Mouse (Mus musculus): ENCODE results near the gene Slc19a3. TPM values are rescaled to one million over a fixed set of nuclear protein-coding genes. Genes with fewer than 3 reads are reported as not detected.

The Slc19a3 gene
- total and polyA plus RNA-seq, 2 experiments from 2014 or later = 0.71 to 0.83 TPM

DNA sequence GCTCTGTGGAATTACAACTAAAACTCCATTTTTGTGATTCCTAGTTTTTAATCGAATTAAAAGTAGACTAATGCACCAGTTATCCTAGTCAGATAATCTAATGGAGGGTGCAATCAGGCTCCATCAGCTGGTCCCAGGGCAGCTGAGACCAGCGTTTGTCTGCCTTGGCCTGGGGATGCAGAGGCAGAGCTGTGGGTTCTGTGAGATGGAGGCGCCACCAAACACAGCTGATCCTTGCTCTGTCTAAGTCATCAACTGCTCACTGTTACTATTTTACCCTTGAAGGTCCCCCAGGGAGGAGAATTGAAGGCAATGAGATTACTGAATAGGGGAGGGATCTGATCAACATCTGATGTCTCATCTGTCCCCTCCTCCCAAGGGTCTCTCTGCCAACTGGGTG, 71.8 kb downstream of the Slc19a3 start:
- no peaks in the 10 kb centered on the region for H3K36me3 ChIP-seq (ENCODE audit: insufficient read depth, low read length)
- no peaks in the 10 kb centered on the region for H3K9me3 ChIP-seq (ENCODE audit: low read length)
- no peak overlapping the region for H3K4me2 ChIP-seq (ENCODE audit: low read depth, low read length, poor library complexity, severe bottlenecking)
- no peak overlapping the region for H3K27ac ChIP-seq (ENCODE audit: low read depth, low read length)
- no peak overlapping the region for H3K4me3 ChIP-seq (ENCODE audit: low read depth, low read length)
- no peak for DNase-seq (ENCODE audit: low spot score)
- H3K27me3 ChIP-seq (ENCODE audit: insufficient read depth, low read length) = no peaks in the 10 kb centered on the region
- no peak overlapping the region for H3K9ac ChIP-seq (replicated peaks; ENCODE audit: low read length, poor library complexity, severe bottlenecking)
- H3K4me1 ChIP-seq (ENCODE audit: insufficient read depth, low read length) = no peaks in the 10 kb centered on the region
- WGBS = 66% methylated on average over 3 of the region's 3 CpGs
- TF ChIP-seq CTCF (IDR thresholded peaks at IDR 0.05) = no peak
- ATAC-seq (ENCODE audit: low FRiP score) = no peak

Other genes starting within 250 kb of the Slc19a3 start
- 101 and 107 TPM in 2 replicates for gene Agfg1, start 199.0 kb downstream of the Slc19a3 start, total RNA-seq (2014; rRNA removed)
- 17.0 and 20.2 TPM in 2 replicates for gene Agfg1, start 199.0 kb downstream of the Slc19a3 start, polyA plus RNA-seq (2015; fragmentation: Nextera tagmentation; extraction: Ambion mirVana)
- 0.33 TPM in 1 of 2 replicates, not detected in the other for gene A030005L19Rik, start 125.1 kb downstream of the Slc19a3 start, total RNA-seq (2014; rRNA removed)
- 0.20 TPM in 1 of 2 replicates, not detected in the other for gene A030005L19Rik, start 125.1 kb downstream of the Slc19a3 start, polyA plus RNA-seq (2015; fragmentation: Nextera tagmentation; extraction: Ambion mirVana)
- 0.71 TPM in 1 of 2 replicates, not detected in the other for gene A030014E15Rik, start 113.5 kb downstream of the Slc19a3 start, total RNA-seq (2014; rRNA removed)
- not detected in 2 replicates for gene A030014E15Rik, start 113.5 kb downstream of the Slc19a3 start, polyA plus RNA-seq (2015; fragmentation: Nextera tagmentation; extraction: Ambion mirVana)
- gene Gm6217, start 107.0 kb downstream of the Slc19a3 start, total RNA-seq (2014; rRNA removed) = not detected in 2 replicates
- not detected in 2 replicates for gene Gm6217, start 107.0 kb downstream of the Slc19a3 start, polyA plus RNA-seq (2015; fragmentation: Nextera tagmentation; extraction: Ambion mirVana)
- not detected in 2 replicates for gene A030003K21Rik, start 95.1 kb downstream of the Slc19a3 start, total RNA-seq (2014; rRNA removed)
- not detected in 2 replicates for gene A030003K21Rik, start 95.1 kb downstream of the Slc19a3 start, polyA plus RNA-seq (2015; fragmentation: Nextera tagmentation; extraction: Ambion mirVana)
- gene Gm7544, start 82.4 kb downstream of the Slc19a3 start, total RNA-seq (2014; rRNA removed) = not detected in 2 replicates
- not detected in 2 replicates for gene Gm7544, start 82.4 kb downstream of the Slc19a3 start, polyA plus RNA-seq (2015; fragmentation: Nextera tagmentation; extraction: Ambion mirVana)
- not detected in 2 replicates for gene Gm47955, start 78.2 kb downstream of the Slc19a3 start, total RNA-seq (2014; rRNA removed)
- not detected in 2 replicates for gene Gm47955, start 78.2 kb downstream of the Slc19a3 start, polyA plus RNA-seq (2015; fragmentation: Nextera tagmentation; extraction: Ambion mirVana)
- gene Gm47959, start 37.9 kb downstream of the Slc19a3 start, total RNA-seq (2014; rRNA removed) = not detected in 2 replicates
- gene Gm47959, start 37.9 kb downstream of the Slc19a3 start, polyA plus RNA-seq (2015; fragmentation: Nextera tagmentation; extraction: Ambion mirVana) = not detected in 2 replicates
- gene Krtap28-10, start 4.0 kb upstream of the Slc19a3 start, total RNA-seq (2014; rRNA removed) = not detected in 2 replicates
- not detected in 2 replicates for gene Krtap28-10, start 4.0 kb upstream of the Slc19a3 start, polyA plus RNA-seq (2015; fragmentation: Nextera tagmentation; extraction: Ambion mirVana)
- gene Gm47969, start 6.5 kb upstream of the Slc19a3 start, total RNA-seq (2014; rRNA removed) = not detected in 2 replicates
- not detected in 2 replicates for gene Gm47969, start 6.5 kb upstream of the Slc19a3 start, polyA plus RNA-seq (2015; fragmentation: Nextera tagmentation; extraction: Ambion mirVana)
- not detected in 2 replicates for gene A030005K14Rik, start 20.9 kb upstream of the Slc19a3 start, total RNA-seq (2014; rRNA removed)
- not detected in 2 replicates for gene A030005K14Rik, start 20.9 kb upstream of the Slc19a3 start, polyA plus RNA-seq (2015; fragmentation: Nextera tagmentation; extraction: Ambion mirVana)
- gene Krtap28-13, start 22.5 kb upstream of the Slc19a3 start, total RNA-seq (2014; rRNA removed) = not detected in 2 replicates
- gene Krtap28-13, start 22.5 kb upstream of the Slc19a3 start, polyA plus RNA-seq (2015; fragmentation: Nextera tagmentation; extraction: Ambion mirVana) = not detected in 2 replicates
- gene Ccl20, start 78.3 kb upstream of the Slc19a3 start, total RNA-seq (2014; rRNA removed) = not detected in 2 replicates
- not detected in 2 replicates for gene Ccl20, start 78.3 kb upstream of the Slc19a3 start, polyA plus RNA-seq (2015; fragmentation: Nextera tagmentation; extraction: Ambion mirVana)
- 0.88 and 1.2 TPM in 2 replicates for gene Daw1, start 121.3 kb upstream of the Slc19a3 start, total RNA-seq (2014; rRNA removed)
- 1.7 and 1.9 TPM in 2 replicates for gene Daw1, start 121.3 kb upstream of the Slc19a3 start, polyA plus RNA-seq (2015; fragmentation: Nextera tagmentation; extraction: Ambion mirVana)